Comparison of ENCODE assay signal across 31 mouse cellular contexts in the genomic region with DNA sequence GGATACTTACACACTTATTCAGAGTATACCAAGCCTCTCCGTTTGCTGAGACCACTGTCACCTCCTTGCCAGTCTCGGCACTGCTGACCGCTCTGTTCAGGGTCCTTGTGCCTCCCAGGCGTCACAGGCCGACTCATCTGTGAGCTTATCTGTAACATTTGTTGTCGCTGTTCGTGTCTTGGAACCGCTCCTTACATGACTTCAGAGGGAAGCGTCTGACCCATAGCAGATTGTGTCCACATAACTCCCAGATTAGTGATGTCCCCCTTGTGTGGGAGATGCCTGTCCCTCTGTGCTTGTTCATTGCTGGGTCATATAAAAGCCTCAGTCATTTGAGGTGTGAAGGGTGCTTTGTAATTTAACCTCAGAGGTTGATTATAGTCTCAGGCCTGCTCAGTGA. TPM values are rescaled to one million over a fixed set of nuclear protein-coding genes. Genes with fewer than 3 reads are reported as not detected.
DNase-seq lines count a peak whose midpoint lies in the region; ATAC-seq lines count a peak whose summit lies in the region.
"Had no signal": no experiment of that assay in that cellular context is flagged by ENCODE, and none has a peak within 500 bp of the region (broad histone marks: within the 10 kb centered on the region; RNA-seq: fewer than 3 reads in every experiment).

No protein-coding gene starts in this region.

- H3K9me3 ChIP-seq in kidney, embryonic 16.5 days (ENCODE audit: low read length), result no peaks in the 10 kb centered on the region
- H3K9me3 ChIP-seq: embryonic facial prominence, embryonic 10.5 days; embryonic facial prominence, embryonic 13.5 days; forebrain, embryonic 13.5 days; heart, embryonic 12.5 days; heart, embryonic 15.5 days had no signal

- H3K9ac ChIP-seq in kidney, embryonic 16.5 days (replicated peaks; ENCODE audit: low read length), result no peak overlapping the region
- H3K9ac ChIP-seq: embryonic facial prominence, embryonic 13.5 days; forebrain, embryonic 13.5 days; forebrain, postnatal 0 days; heart, embryonic 12.5 days; heart, embryonic 15.5 days; hindbrain, embryonic 14.5 days had no signal

- 35% methylated on average over 9 of the region's 9 CpGs for WGBS in kidney, embryonic 16.5 days

- peak; percentile 88 for DNase-seq in heart, adult 11 months
- DNase-seq in heart, postnatal 4 days, result no peak
- DNase-seq in kidney, postnatal 10 days, result no peak
- peak; percentile 29 for DNase-seq in testis, postnatal 14 days (ENCODE audit: low spot score)
- no peak for DNase-seq in testis, postnatal 10 days (ENCODE audit: low spot score)
- DNase-seq: adrenal gland, adult 8-10 months; adrenal gland, postnatal 25 days; B cell, adult 2 months; cerebellum, adult 11-12 months; cerebellum, adult 8-10 months; cerebellum, postnatal 10 days; cerebellum, postnatal 36 days; embryo, embryonic 11 days; forebrain, postnatal 0 days; gastrocnemius, adult 2 months; gastrocnemius, postnatal 14 days; heart, adult 18-20 months; heart, postnatal 10 days; heart, postnatal 36 days had no signal

- peak; percentile 55 for ATAC-seq in kidney, embryonic 16.5 days (ENCODE audit: low FRiP score, low TSS enrichment)
- no peak for ATAC-seq in megakaryocyte, adult 5-6 weeks (ENCODE audit: poor library complexity, severe bottlenecking)
- ATAC-seq: activated CD4-positive, CD25-positive, alpha-beta regulatory T cell, adult 4 months; forebrain, embryonic 13.5 days; forebrain, postnatal 0 days; hindbrain, postnatal 0 days had no signal

- no peaks in the 10 kb centered on the region for H3K27me3 ChIP-seq in kidney, embryonic 16.5 days (ENCODE audit: insufficient read depth, low read length)
- H3K27me3 ChIP-seq: CH12.LX; embryonic facial prominence, embryonic 13.5 days; forebrain, embryonic 13.5 days; heart, embryonic 12.5 days; heart, embryonic 15.5 days had no signal

- 0 out of 2 replicates have a peak, but pooled peaks cover 3% of the 10 kb centered on the region for H3K36me3 ChIP-seq in kidney, embryonic 16.5 days (ENCODE audit: insufficient read depth, low read length)
- H3K36me3 ChIP-seq: heart, embryonic 15.5 days had no signal

- H3K4me2 ChIP-seq in kidney, embryonic 16.5 days (replicated peaks; ENCODE audit: low read depth, low read length), result no peak overlapping the region
- H3K4me2 ChIP-seq: embryonic facial prominence, embryonic 13.5 days; forebrain, embryonic 13.5 days; heart, embryonic 12.5 days; heart, embryonic 15.5 days; hindbrain, embryonic 14.5 days had no signal

- H3K4me3 ChIP-seq in kidney, embryonic 16.5 days (ENCODE audit: low read length), result no peak overlapping the region
- H3K4me3 ChIP-seq: embryonic facial prominence, embryonic 10.5 days; embryonic facial prominence, embryonic 13.5 days; erythroblast, embryonic 14.5 days; forebrain, embryonic 13.5 days; gastrocnemius, adult 2 months; heart, embryonic 12.5 days; heart, embryonic 15.5 days had no signal

- peaks cover 7% of the 10 kb centered on the region; the same call in 1 of the 2 replicates for H3K4me1 ChIP-seq in kidney, embryonic 16.5 days (ENCODE audit: insufficient read depth, low read length)
- H3K4me1 ChIP-seq: embryonic facial prominence, embryonic 13.5 days; forebrain, embryonic 13.5 days had no signal

- H3K27ac ChIP-seq in kidney, embryonic 16.5 days (ENCODE audit: low read length), result no peak overlapping the region
- H3K27ac ChIP-seq: embryonic facial prominence, embryonic 10.5 days; embryonic facial prominence, embryonic 13.5 days; forebrain, embryonic 13.5 days; gastrocnemius, adult 2 months; heart, embryonic 15.5 days; hindbrain, embryonic 14.5 days; hindbrain, postnatal 0 days had no signal

RNA-seq across cellular contexts. Expression of gene Ppp2r5c, which starts 29.6 kb away (rescaled TPM):
- total RNA-seq in heart, postnatal 4 days (2021), result 100 to 1,000 TPM; 126 to 128 TPM
- 140 and 145 TPM in 2 replicates for polyA plus RNA-seq in kidney, embryonic 16.5 days (2015; fragmentation: Nextera tagmentation; extraction: Ambion mirVana)
- total RNA-seq in megakaryocyte, adult 5-6 weeks (2015), result 164 and 178 TPM in 2 replicates
- total RNA-seq in megakaryocyte, adult 5-6 weeks (2017), result 293 and 306 TPM in 2 replicates

Comparison
In these comparisons a context has a peak if more than half of its experiments do, and no peak if none do; other contexts are left out.
1. DNase-seq: peak in heart, adult 11 months (single experiment) and testis, postnatal 14 days (single experiment); none in heart, postnatal 4 days (single experiment), kidney, postnatal 10 days (single experiment) and testis, postnatal 10 days (single experiment).